Mouse (Mus musculus) spleen, adult 2 months (tissue): Measurements from ENCODE around the gene Dolpp1.

Source experiments
- CTCF ChIP-seq: fragments of 200-500 bp; IDR thresholded peaks from 2 replicates; pipeline ENCODE4 v1.5.1; 2011; ENCODE audit warnings: mild to moderate bottlenecking, inconsistent platforms; ENCODE audit not compliant: insufficient read depth, insufficient read length, insufficient replicate concordance; ENCODE audit errors: extremely low read depth
- POLR2A ChIP-seq: fragments of 200-500 bp; IDR thresholded peaks from 2 replicates; pipeline ENCODE4 v1.6.1; 2011; ENCODE audit warnings: low read depth, low read length, inconsistent platforms

- no peak for TF ChIP-seq CTCF
- peak; percentile 40; the same call in 1 of the 2 replicates for TF ChIP-seq POLR2A
Measured at GRCm38 (mm10) chr2:30441518-30442497, 49.8 kb downstream of the Dolpp1 start.
